Mouse (Mus musculus) A20 (cell line): Measurements from ENCODE around the gene Xxylt1.
A peak's percentile ranks its signal among the peaks of the same experiment; 100 is the strongest.

Experiments used
- DNase-seq: peaks from one replicate; pipeline ENCODE4 v3.0.0-alpha.2; 2011; ENCODE audit warnings: low read depth, low spot score

The Xxylt1 gene

DNA sequence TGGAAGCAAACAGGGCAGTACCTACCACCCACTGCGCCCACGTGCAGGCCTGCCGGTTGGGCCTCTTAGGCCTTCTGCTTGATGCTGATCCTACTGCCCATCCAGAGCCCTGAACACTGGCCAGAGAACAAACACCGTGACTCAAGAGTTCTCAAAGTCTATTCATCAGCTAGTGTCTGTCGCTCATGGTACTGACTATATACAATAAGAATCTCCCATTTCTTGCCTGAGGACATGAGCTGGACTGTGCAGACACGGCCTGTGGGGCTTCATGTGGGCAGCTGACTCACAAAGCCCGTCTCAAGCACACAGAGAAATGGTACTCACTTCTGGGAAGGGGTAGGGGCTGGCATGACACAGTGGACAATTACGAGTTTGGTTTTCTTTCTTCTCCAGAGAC lies 125.1 kb downstream of the Xxylt1 start:
- DNase-seq, result no peak

- no peak for DNase-seq
Measured at GRCm38 (mm10) chr16:30948636-30949035, 132.6 kb downstream of the Xxylt1 start.

DNA sequence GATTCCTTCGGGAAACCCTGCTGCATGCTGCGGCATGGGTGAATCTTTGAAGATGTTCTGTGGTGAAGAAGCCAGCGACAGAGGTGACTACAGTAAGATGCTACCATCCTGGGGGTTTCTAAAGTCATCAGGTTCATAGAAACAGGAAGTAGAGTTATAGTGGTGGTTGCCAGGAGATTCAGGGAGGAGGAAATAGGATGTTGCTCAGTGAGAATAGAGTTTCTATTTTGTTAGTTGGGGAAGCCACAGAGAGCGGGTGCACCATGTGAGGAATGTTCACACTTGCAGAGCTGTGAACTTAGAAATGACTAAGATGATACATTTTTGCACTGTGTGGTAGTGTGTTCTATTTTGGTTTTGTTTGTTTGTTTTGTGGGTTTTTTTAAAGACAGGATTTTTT lies 133.0 kb downstream of the Xxylt1 start:
- DNase-seq, result peak; percentile 40

GRCm38 (mm10) chr16:30944886-30945285 lies 136.3 kb downstream of the Xxylt1 start:
- DNase-seq, result no peak

DNA sequence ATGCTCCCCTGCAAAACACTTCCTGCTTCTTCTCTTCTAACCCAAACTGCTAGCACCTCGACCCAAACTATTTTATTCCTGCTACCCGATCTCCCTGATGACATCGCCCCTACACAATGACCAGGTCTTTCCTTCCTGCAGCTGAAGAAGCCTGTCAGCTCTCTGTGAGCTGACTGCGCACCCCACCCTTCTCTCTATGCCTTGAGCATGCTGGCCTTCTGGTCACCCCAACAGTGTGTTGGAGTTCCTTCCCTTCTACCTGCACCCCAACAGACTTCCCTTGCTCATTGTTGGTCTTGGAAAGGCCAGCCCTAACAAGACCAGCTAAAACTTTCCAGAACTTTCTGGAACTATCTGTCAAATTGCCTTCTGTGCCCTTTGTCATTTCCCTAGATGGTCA lies 137.3 kb downstream of the Xxylt1 start:
- DNase-seq, result no peak

DNA sequence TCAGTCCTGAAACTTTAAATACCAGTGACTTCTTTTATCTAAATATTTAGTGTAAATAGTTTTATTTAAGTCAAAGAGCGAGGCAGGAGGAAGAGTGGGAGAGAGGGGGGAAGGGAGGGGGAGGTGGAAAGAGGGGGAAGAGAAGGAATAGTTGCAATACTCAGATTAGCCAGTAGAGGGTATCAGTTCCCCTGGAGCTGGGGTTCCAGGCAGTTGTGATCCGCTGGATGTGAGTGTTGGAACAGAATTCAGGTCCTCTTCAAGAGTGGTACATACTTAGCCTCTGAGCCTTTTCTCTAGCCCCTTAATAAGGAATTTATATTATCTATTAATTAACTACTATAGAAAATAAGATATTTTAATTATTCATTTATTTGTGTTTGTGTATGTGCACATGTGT lies 140.5 kb downstream of the Xxylt1 start:
- peak; percentile 43 for DNase-seq

DNA sequence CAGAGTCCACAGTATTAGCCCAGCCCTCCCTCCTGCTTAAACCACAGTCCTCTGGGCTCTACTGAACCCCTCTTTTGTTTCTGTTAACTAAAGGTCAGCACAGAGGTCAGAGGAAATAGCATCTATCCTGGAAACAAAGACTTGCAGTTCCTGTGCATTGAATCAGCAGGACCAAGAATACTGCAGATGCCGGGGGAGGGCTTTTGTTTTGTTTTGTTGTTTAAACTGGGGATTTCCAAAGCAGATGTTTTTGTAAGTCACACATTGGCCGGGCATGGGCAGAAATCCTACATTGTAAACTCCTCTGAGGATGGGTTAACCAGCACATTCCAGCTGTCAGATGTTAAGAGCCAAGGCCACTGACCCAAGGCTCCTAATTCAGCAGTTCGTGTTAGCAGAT lies 141.3 kb downstream of the Xxylt1 start:
- peak; percentile 72 for DNase-seq

- DNase-seq, result peak; percentile 65
Measured at GRCm38 (mm10) chr16:30939210-30939609, 142.0 kb downstream of the Xxylt1 start.

- no peak for DNase-seq
Measured at GRCm38 (mm10) chr16:30938664-30939063, 142.6 kb downstream of the Xxylt1 start.

DNA sequence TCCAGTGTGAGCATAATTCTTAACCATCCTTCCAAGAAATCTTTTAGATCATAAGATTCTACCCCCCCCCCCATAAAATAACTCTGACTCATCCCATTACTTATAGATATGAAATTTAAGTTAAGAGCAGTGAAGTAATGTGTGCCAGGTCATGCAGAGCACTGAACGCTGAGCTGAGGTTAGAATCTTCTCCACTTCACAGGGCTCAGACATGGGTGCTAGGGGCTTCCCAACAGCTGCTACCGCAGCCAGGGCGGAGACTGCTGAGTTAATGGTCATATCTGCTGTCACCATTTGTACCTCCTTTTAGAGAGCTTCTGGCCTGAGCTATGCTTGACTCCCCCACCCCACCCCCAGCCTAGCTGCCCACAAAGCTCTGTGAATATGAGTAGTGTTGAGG lies 143.6 kb downstream of the Xxylt1 start:
- DNase-seq, result peak; percentile 90

- DNase-seq, result no peak
Measured at GRCm38 (mm10) chr16:30936471-30936870, 144.8 kb downstream of the Xxylt1 start.

GRCm38 (mm10) chr16:30936012-30936461 lies 145.2 kb downstream of the Xxylt1 start:
- DNase-seq, result no peak

DNA sequence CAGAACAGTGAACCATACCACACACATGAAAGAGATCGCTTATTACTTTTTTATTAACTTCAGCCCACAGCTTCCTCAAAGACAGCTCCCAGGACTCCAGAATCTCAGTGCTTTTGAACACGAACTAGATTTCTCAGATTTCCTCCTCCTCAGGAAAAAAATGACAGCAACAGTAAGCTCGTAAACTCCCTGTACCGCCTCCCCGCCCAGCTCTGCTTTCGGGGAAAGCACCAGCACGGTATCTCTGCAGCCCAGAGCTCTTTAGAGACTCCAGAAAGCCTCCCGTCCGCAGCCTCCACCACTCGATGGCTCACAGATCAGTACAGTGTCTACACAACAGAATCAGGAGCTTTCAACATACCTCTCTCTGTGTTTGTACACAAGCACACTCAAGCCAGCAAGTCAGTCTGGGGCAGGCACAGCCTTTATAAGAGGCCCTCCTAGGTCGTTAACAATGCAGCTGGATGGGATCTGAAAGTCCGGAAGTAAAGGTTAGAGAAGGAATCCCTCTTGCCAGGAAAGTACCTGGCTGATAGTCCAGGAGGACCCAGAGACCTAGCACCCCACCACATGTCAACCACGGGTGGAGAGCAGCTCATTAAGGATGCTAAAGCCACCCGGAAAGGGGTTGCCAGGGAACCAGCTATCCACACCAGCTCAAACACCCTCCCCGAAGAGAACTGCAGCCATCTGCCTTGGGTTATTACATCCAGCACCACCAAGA lies 146.1 kb downstream of the Xxylt1 start:
- no peak for DNase-seq

DNA sequence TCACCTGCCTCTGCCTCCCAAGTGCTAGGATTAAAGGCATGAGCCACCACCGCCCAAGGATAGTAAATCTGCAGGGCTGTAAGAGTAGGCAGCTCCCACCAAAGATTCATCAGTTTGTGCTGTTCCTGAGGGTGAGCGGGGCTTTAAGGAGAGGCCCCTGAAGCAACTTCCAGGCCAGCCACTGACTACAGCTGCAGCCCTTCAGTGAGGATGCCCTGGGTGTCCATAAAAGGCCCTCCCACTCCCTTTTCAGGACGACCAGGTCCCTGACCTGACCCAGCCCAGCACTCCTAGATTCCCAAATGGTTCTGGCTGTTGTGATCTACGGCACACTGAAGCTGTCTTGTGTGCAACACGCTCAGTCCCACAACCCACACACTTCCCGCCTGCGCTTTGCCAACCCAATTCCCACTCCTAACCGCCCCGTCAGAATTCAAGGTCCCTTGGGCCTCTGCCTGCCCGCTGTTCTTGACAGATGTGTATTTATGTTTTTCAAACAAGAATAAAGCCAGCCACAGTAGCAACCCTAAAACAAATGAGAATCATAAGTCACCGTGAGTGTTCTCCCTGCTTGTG lies 146.9 kb downstream of the Xxylt1 start:
- DNase-seq, result no peak

GRCm38 (mm10) chr16:30933366-30933765 lies 147.9 kb downstream of the Xxylt1 start:
- DNase-seq, result no peak

GRCm38 (mm10) chr16:30932791-30933190 lies 148.4 kb downstream of the Xxylt1 start:
- no peak for DNase-seq

DNA sequence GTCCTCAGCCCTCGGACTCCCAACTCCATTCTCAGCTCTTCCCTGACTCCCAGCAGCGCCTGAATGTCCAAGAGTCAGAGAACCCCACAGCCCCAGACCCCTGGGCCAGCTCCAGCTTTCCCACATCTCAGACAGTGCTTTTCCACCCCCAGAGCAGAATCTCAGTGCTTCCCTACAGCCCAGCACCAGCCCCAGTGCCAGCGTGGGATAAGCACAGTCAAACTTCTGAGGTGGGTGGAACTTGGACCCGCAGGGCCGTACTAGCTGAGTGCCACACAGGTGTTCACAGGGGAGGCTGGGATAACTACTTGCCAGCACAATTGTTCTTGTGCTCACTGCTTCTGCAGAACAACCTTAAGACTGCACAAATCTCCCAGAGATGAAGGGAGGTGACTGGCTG lies 149.0 kb downstream of the Xxylt1 start:
- DNase-seq, result no peak

DNA sequence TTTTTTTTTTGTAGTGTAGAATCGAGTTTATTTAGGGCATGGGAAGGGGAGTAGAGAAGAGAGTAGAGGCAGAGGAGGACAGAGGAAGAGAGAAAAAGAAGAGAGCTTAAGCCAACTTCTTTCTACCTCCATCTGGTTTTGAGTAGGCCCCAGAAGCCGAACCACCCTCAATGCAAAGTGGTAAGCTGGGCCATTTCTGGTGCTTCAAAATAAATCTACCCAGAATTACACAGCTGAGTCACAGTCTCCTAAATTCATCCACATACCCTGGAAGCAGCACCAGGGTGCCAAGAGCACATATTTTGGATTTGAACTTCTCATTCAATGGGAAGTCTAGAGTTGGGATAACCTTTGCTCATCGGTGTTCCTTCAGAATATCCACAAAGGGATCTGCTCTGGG lies 152.1 kb downstream of the Xxylt1 start:
- DNase-seq, result no peak

- DNase-seq, result no peak
Measured at GRCm38 (mm10) chr16:30928076-30928750, 153.0 kb downstream of the Xxylt1 start.

DNA sequence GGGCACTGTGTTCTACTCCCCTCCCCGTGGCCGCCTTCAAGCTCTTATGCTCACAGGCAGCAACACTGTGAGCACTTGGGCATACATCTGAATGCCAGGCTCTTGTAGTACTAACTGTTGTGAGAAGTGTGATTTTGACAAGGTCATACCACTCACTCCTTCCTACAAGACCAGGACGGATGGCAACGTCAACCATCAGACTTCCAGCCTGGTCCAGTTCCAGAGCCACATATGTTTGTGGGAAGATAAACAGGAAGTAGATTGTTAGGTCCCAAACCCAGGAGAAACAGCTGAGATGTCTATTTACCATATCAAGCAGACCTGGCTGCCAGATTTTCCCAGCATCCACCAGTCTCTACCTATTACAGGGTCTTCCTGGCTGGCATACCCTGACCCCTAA lies 155.7 kb downstream of the Xxylt1 start:
- no peak for DNase-seq

DNA sequence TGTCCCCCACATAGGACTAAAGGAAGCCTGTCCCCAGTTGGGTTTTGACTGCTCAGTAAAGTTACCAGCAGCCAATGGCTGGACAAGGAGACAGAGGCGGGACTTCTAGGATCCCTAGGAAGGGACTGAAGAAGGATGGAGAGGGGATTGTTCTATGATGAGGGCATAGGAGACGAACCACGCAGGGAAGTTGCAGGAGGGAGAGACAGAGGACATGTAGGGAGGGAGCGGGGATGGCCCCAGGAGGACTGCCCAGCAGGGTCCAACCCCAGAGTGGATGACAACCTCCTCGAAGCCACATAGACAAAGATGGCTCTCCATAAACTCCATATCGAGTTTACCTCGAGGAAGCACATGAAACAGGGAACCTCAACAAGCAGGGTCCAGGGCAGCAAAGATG lies 157.3 kb downstream of the Xxylt1 start:
- no peak for DNase-seq

DNA sequence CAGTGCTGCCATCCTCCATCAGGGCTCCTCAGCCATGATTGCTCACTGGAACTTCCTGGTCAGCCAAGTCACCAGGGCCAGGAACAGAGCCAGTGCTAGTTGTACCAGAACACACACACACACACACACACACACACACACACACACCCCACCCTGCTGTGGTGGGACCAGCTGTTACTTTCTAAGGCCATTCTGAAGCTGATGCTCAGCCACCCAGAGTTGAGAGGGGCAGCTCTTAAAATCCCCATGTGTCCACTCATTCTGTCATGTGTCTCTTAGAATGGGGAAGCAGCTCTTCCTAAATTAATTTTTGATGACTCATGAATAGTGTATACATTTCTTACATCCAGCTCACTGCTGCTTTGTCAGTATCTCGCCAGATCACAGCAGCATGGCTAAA lies 158.7 kb downstream of the Xxylt1 start:
- peak; percentile 30 for DNase-seq

DNA sequence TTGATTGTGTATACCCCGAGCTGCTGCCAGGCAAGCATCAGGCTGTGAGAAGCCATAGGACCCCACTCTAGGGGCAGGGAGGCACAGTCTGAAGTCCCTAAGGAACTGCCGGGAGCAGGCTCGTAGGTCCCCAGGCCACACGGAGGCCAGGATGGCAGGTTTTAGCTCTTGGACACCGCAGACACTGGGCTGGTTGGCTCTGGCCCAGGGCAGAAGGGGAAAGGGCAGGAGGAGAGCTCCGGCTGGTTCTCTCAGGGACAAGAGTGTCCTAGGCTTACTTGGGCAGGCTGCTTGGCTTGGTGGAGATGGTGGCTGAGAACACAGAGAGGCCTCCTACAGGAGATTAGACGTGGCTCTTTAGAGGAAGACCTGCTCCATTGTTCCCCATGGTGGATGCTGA lies 162.4 kb downstream of the Xxylt1 start:
- DNase-seq, result no peak
